Mouse (Mus musculus) urinary bladder, adult 18-20 months (tissue): ENCODE measurements around the gene Tmem198.
A peak's percentile ranks its signal among the peaks of the same experiment; 100 is the strongest.

Experiments used
- DNase-seq, 2 experiments: peaks; one replicate each; pipeline ENCODE4 v3.0.0; 2022; ENCODE audit warnings: low spot score in 2 of 2, mixed read lengths in 2 of 2

Tmem198 gene

DNA sequence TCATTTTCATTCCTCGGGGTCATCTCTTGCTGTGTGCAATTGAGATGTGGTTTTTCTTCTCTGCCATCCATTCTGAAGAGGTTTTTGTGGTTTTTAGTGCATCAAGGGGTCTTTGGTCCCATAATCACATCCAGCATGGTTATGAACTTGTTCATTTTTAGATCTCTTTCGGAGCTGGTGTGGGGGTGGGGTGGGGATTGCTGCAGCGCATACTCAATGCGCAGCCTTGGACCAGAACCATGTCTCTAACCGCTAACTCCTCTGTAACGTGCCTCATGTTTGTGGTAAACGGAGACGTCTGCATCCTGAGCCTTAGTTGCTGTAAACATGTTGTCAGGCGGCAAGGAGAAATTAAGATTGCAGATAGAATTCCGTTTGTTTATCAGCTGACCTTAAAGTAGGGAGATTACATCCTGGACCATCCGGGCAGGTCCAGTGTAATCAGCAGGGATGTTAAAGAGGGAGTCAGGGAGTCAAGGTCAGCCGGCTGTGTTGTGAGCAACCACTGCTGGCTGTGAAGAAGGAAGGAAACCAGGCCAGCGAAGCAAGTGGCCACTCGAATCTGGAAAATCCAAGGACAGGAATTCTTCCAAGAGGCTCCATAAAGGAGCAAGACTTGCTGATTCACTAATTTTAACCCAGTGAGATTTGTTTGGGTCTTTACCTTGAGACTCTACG lies 37.5 kb downstream of the Tmem198 start:
- no peak for DNase-seq

DNA sequence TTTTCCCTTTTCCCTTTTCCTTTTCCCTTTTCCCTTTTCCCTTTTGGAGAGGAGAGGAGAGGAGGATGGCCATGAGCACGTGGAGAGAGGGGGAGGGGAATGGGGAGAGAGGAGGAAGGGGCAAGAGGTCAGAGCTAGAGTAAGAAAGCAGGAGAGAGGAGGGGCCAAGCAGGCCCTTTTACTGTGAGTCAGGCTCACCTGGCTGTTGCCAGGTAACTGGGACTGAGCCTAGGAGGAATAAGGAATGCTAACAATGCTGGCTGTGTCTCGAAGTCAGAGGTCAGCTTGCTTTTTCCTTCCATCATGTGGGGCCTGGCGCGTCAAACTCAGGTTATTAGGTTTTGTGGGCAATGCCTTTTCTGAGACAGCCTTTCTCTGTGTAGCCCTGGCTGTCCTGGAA lies 38.7 kb downstream of the Tmem198 start:
- DNase-seq: no peak

DNA sequence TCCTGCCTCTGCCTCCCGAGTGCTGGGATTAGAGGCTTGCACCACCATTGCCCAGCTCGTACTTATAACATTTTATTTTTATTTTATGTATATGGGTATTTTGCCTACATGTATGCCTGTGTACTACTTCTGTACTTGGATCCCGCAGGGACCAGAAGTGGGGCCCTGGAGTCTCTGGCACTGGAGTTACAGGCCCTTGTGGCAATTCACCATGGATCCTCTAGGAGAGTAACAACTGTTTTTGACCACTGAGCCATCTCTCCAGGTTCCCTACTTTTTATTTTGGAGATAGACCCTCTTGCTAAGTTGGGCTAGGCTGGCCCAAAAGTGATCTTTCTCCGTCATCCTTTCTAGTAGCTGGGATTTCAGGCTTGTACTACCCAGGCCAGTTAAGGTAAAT lies 39.1 kb downstream of the Tmem198 start:
- no peak for DNase-seq

DNA sequence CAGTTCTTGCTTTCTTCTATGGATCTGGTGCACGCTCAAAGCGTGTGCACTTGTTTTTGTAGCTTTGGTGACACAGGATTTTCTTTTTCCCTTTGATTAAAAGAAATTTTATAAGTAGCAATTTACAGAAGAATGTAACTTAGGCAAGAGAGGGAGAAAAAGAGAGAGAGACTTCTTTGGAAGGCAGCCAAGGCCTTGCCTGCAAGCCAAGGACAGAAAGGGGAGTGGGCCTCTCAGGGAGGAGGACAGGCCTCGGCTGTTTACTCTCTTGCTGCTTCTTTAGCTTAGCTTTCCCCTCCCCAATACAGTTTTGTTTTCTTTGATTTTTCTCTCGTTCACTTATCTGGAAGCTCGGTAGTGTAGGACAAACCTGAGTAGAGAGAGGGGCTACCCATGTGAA lies 40.2 kb downstream of the Tmem198 start:
- no peak for DNase-seq

DNA sequence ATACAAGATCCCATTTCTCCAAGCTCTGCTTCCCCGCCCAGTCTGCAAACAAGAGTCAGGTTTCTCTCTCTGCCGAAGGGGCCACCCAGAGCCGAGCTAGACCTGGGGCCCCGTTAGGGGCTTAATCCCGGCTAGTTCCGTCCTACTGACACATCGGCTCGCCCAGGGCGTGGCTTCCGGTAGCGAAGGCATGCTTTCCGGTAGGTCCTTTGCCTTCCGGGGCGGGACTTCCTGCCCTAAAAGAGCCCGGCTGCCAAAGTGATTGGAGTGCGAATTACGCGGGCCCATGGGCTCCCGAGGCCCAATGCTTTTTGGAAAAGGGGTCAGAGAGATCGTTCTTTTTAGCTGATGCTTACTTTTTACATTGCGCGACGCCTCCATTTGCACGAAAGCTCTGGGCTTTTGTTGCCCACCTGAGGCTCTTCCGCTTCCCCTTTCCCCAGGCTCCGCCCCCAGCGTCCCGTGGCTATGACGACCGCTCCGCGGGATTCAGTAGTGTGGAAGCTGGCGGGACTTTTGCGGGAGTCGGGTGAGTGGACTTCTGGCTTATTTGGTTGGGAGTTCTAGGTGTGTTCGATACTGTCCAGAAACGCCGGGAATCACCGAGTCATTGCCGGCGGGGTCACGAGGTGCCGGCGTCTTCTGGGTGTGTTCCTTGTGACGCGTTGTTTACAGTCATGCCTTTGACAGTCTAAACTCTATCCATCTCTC lies 42.1 kb downstream of the Tmem198 start, which contains the start of gene Stk11ip:
Stk11ip (plus strand) TSS at position 209 of the 711 bp plus-strand sequence.
- DNase-seq: peak; percentile 86 to 96

DNA sequence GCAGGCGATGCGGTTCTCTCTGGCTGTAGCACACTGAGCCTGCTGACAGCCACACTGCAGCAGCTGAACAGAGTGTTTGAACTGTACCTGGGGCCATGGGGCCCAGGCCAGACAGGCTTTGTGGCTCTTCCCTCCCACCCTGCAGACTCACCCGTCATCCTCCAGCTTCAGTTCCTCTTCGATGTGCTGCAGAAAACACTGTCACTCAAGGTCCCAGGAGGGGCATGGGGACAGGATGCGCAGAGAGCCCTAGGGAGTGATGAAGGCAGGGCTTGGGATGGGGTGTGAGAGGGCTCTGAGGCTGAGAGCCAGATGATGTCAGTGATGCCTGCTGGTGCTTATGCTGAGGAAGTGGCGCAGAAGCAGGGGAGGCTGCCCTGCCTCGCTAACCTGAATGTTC lies 45.3 kb downstream of the Tmem198 start:
- no peak for DNase-seq

DNA sequence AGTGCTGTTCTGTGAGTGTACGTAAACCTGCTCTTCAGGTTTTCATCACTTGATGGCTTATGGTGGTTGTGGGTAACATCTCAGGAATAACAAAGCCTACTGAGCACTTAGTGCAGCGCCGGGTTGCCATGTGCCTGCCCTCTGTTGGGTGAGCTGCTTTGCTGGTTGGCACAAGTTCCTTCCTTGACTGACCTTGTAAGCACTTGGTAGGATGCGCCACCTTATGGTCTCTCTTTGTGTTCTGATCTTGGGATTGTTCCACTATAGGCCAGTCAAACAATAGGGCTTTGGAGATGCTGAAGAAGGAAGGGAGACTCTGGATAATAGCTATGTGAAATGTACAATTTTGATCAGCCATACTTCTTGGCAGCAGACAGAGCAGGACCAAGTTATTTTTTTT lies 51.2 kb downstream of the Tmem198 start:
- DNase-seq: no peak

DNA sequence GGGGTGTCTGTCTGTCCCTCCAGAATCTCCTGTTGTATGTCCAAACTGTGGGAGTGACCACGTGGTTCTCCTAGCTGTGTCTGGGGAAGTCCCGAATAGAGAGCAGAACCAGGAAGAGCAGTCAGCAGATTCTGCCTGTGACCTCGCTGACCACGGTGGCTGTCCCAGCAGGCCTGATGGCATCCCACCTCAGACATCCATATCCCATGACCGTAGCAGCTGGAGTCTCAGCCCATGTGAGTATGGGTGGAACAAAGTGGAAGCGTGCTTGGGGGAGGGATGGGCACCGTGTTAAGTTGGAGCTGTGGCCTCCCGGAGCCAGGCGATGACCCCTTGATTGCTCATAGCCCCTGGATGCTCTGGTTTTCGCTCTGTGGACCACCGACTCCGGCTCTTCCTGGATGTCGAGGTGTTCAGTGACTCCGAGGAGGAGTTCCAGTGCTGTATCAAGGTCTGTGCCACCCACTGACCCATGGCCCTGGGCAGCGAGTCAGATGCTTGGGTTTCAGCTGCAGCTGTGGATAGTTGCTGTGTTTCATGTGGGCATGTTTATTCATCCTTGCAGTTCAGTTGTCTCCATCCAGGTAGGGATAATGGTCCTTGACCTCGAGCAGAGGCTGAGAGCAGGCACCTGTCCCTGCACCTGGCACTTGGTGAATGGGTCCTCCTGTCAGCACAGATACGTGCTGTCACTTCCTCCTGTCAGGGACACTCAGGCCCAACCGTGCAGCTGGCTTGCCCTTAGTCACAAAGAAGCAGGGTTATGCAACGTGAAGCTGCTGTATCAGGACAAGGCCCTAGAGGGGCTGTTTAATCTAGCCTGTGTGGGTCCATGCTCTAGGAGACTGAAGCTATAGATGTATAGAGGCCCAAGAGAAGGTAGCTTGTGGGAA lies 53.2 kb downstream of the Tmem198 start:
- DNase-seq: no peak

DNA sequence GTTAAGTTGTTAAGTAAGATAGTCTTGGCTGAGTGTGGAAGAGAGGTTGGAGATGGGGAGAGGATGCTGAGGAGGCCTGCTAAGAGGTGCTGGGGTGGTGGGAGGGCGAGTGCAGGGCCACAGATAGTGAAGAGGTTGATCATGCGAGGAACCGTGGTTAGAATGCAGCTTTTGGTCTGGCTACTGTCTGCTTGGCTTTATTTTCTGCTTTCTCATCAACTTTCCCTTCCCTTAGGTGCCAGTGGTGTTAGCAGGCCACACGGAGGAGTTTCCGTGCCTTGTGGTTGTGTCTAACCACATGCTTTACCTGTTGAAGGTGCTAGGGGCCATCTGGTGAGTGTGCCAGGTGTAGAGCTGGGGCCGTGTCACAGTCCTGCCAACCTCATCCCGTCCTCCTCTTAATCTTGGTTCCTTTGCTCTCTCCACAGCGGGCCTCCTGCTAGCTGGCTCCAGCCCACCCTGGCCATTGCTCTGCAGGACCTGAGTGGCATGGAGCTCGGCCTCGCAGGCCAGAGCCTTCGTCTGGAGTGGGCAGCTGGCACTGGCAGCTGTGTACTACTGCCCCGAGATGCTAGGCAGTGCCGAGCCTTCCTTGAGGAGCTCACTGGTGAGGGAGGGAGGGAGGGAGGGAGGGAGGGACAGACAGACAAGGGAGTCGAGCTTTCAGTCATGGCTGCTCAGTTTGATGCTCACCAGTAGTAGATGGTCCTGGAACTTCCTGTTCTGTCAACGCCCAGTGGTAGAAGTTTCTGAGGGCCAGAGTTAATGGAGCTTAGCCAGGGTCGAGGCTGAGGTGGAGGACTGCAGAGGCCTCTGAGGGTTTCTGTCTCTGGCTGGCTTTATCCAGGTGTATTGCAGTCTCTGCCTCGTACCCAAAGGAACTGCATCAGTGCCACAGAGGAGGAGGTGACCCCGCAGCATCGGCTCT lies 54.3 kb downstream of the Tmem198 start:
- DNase-seq: no peak
